Mouse (Mus musculus) neural tube, embryonic 12.5 days (tissue): ENCODE measurements at regions not wholly inside any gene's neighbourhood (a gene's known extent, or its start where the extent isn't known, plus 50 kb on each side); places are given as distances from the start of the nearest gene placed in this dataset.

Experiments
- ATAC-seq: fragments of 200-750 bp; cut with Nextera tagmentation; 2 replicates; pipeline ENCODE4 v1.8.0; 2017; ENCODE audit warnings: low read depth, mild to moderate bottlenecking, moderate TSS enrichment, moderate library complexity; ENCODE audit not compliant: low FRiP score
- H3K27ac ChIP-seq: fragments of 300-500 bp; sonication (generic); 2 replicates; pipeline ENCODE4 v1.5.1; 2016
- H3K27me3 ChIP-seq: fragments of 300-500 bp; sonication (generic); replicated peaks from 2 replicates; pipeline ENCODE4 v1.6.1; 2016; ENCODE audit warnings: mild to moderate bottlenecking
- H3K36me3 ChIP-seq: fragments of 300-500 bp; sonication (generic); 2 replicates; pipeline ENCODE4 v1.6.1; 2016; ENCODE audit warnings: mild to moderate bottlenecking
- H3K4me1 ChIP-seq: fragments of 300-500 bp; sonication (generic); 2 replicates; pipeline ENCODE4 v1.6.1; 2016
- H3K4me2 ChIP-seq: fragments of 300-500 bp; sonication (generic); replicated peaks from 2 replicates; pipeline ENCODE4 v1.6.1; 2016; ENCODE audit warnings: mild to moderate bottlenecking
- H3K4me3 ChIP-seq: fragments of 300-500 bp; sonication (generic); 2 replicates; pipeline ENCODE4 v1.5.1; 2016
- H3K9ac ChIP-seq: fragments of 300-500 bp; sonication (generic); 2 replicates; pipeline ENCODE4 v1.6.1; 2016; ENCODE audit warnings: mild to moderate bottlenecking
- H3K9me3 ChIP-seq: fragments of 300-500 bp; sonication (generic); 2 replicates; pipeline ENCODE4 v1.6.1; 2016; ENCODE audit warnings: mild to moderate bottlenecking
- WGBS: fragments of 180-500 bp; shearing (Covaris S2); methylation state at CpG from one replicate; pipeline ENCODE4 v1.1.7; 2016; 5-methylcytosine and 5-hydroxymethylcytosine counted together

DNA sequence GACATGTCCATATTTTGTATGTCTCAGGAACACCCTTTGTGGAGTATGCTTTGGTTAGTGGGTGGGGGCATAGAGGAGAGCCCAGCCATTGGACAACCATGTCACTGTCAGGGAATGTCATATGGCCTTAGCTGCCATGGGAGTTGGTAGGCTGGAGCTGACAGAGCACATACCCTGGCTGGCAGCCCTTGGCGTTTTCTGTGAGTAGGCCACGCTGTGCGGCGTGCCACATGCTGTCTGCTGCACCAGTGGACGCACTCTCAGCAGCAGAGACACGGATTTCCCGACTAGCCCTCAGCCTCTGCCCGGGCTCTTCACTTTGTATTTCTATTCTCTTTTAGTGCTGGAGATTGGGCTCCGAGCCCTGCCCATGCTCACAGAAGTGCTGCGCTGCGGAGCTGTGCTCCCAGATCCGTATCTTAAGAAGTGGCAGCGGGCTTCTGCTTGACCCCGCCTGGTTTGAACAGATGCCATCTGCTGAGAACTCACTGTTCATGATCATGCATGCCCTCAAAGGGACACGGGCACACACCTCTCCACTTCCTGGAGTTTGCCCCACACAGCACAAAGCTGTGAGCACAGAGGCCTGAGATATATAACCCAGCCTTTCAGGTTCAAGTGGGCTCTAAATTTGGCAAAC lies 160.1 kb downstream of the Sall1 start:
- Histone ChIP-seq H3K4me3 (no peak overlapping the region), H3K4me2 (no peak overlapping the region), H3K27me3 (no peaks in the 10 kb centered on the region), H3K27ac (no peak overlapping the region), H3K9ac (no peak overlapping the region), H3K4me1 (0 out of 2 replicates have a peak, but pooled peaks cover 4% of the 10 kb centered on the region), H3K36me3 (no peaks in the 10 kb centered on the region), H3K9me3 (no peaks in the 10 kb centered on the region)
- 90% methylated on average over 15 of the region's 15 CpGs for WGBS
- ATAC-seq, result no peak

DNA sequence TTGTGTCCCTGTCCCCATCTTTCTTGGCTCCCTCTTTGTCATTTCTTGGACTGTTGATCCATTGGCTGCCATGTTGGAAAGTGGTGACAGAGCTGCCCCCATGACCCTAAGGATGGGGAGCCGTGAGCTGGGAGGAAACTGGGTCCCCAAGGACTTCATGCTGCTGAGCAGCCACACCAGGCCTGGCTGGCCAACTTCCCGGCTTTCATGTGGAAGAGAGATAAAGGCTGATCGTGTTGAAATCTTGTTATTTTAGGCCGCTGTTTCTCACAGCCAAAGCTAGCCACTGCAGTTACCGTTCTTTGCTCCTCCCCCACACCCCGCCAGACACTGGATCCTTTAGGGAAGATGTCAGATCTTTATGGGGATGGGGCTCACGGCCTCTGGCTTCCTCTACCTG lies 164.1 kb downstream of the Sall1 start:
- Histone ChIP-seq H3K4me1 (peaks cover 10% of the 10 kb centered on the region), H3K4me3 (no peak overlapping the region), H3K4me2 (no peak overlapping the region), H3K9me3 (no peaks in the 10 kb centered on the region), H3K27me3 (no peaks in the 10 kb centered on the region), H3K9ac (no peak overlapping the region), H3K36me3 (no peaks in the 10 kb centered on the region), H3K27ac (no peak overlapping the region)
- ATAC-seq, result no peak
- WGBS, result 84% methylated on average over 7 of the region's 7 CpGs

GRCm38 (mm10) chr8:88877921-88878320 lies 166.0 kb downstream of the Sall1 start:
- 43% methylated on average over 10 of the region's 10 CpGs for WGBS
- 0 out of 2 replicates have a peak, but pooled peaks have one; percentile 50 for ATAC-seq
- Histone ChIP-seq H3K36me3 (no peaks in the 10 kb centered on the region), H3K9ac (no peak overlapping the region), H3K9me3 (no peaks in the 10 kb centered on the region), H3K4me1 (peaks cover 10% of the 10 kb centered on the region), H3K27ac (no peak overlapping the region), H3K4me3 (no peak overlapping the region), H3K27me3 (no peaks in the 10 kb centered on the region), H3K4me2 (peak overlapping the region; percentile 8; the same call in 1 of the 2 replicates)

DNA sequence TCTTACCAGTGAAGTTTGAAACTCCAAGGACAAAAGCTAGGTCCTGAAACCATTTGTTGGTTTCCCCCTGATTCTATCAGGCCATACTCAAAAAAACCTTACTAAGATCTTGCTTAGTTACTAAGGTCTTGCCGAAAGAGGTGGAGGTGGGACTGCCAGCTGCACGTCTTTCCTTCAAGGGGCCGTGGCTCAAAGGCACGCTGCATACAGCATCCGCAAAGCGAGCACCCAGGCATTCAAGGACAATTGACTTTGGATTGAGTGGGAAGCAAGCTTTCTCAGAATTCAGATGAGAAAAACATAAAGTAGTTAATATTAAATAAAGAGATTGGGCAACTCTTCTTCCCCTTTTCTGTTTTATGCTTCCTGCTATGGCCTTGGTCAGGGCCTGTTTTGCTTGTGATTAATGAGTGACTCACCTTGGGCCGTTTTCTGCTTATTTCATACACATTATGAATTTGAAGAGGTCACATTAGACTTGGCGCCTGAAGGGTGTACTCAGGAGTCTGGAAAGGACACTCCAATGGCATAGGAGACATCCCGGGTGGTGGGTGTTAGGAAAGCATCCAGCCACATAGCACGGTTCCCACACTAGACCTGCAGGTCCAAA lies 166.1 kb downstream of the Cyld start:
- Histone ChIP-seq H3K4me2 (no peak overlapping the region), H3K9me3 (no peaks in the 10 kb centered on the region), H3K4me1 (no peaks in the 10 kb centered on the region), H3K27ac (no peak overlapping the region), H3K36me3 (no peaks in the 10 kb centered on the region), H3K4me3 (no peak overlapping the region), H3K27me3 (no peaks in the 10 kb centered on the region), H3K9ac (no peak overlapping the region)
- 93% methylated on average over 10 of the region's 10 CpGs for WGBS
- no peak for ATAC-seq

- no peaks in the 10 kb centered on the region for H3K9me3 ChIP-seq
- no peak overlapping the region for H3K4me3 ChIP-seq
- no peak overlapping the region for H3K9ac ChIP-seq
- no peaks in the 10 kb centered on the region for H3K27me3 ChIP-seq
- no peak overlapping the region for H3K27ac ChIP-seq
- peaks cover 10% of the 10 kb centered on the region; the same call in 1 of the 2 replicates for H3K4me1 ChIP-seq
- 83% methylated on average over 2 of the region's 2 CpGs for WGBS
- no peak overlapping the region for H3K4me2 ChIP-seq
- no peaks in the 10 kb centered on the region for H3K36me3 ChIP-seq
- no peak for ATAC-seq
Observed at GRCm38 (mm10) chr8:88857216-88857615, 160.4 kb downstream of the Cyld start.

GRCm38 (mm10) chr8:88853200-88853599 lies 156.4 kb downstream of the Cyld start:
- Histone ChIP-seq H3K27ac (no peak overlapping the region), H3K4me1 (peaks cover 10% of the 10 kb centered on the region; the same call in 1 of the 2 replicates), H3K4me3 (no peak overlapping the region), H3K27me3 (no peaks in the 10 kb centered on the region), H3K9ac (no peak overlapping the region), H3K9me3 (no peaks in the 10 kb centered on the region), H3K4me2 (no peak overlapping the region), H3K36me3 (no peaks in the 10 kb centered on the region)
- WGBS, result 89% methylated on average over 8 of the region's 8 CpGs
- no peak for ATAC-seq

DNA sequence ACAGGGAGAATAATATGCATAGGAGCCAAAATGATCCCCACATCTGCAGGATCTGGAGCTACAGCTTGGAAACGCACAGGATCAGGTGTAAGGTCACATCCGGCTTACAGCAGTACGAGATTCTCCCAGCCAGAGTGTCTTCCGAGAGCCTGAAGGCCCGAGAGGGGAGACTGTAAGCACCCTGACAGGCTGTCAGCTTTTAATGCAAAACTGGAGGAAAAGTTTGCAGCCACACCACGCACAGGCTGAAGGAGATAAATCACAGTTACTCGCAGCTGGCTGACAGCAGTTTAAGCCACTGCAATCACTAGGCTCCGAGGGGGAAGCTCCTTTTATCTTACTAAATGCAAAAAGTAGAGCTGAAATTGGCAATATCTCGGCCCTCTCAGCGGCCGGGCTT lies 149.1 kb downstream of the Cyld start:
- no peak overlapping the region for H3K4me2 ChIP-seq
- H3K27ac ChIP-seq, result no peak overlapping the region
- H3K4me3 ChIP-seq, result no peak overlapping the region
- no peaks in the 10 kb centered on the region for H3K36me3 ChIP-seq
- no peak overlapping the region for H3K9ac ChIP-seq
- peaks cover 6% of the 10 kb centered on the region; the same call in 1 of the 2 replicates for H3K4me1 ChIP-seq
- no peaks in the 10 kb centered on the region for H3K9me3 ChIP-seq
- WGBS, result 49% methylated on average over 11 of the region's 11 CpGs
- no peaks in the 10 kb centered on the region for H3K27me3 ChIP-seq
- ATAC-seq, result no peak

DNA sequence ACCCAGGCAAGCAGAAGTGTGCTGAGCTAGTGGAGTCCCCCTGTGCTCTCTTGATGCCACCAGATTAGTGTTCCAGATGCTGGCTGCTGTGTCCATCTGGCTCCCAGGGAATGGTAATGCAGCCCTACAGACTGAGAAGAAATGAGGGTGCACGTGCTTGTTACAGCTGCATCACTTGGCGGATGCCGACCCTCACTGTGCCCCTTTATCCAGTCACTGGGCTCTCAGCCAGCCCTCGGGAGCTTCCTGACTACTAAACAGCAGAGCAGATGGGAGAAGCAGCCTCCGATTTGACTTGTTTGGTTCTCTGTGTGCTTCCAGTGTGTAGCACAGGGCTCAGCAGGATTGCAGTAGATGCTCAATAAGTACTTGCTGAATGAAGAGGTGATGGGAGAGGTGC lies 147.5 kb downstream of the Cyld start:
- Histone ChIP-seq H3K27me3 (no peaks in the 10 kb centered on the region), H3K4me2 (no peak overlapping the region), H3K4me3 (no peak overlapping the region), H3K36me3 (no peaks in the 10 kb centered on the region), H3K27ac (no peak overlapping the region), H3K9me3 (no peaks in the 10 kb centered on the region), H3K9ac (no peak overlapping the region), H3K4me1 (peaks cover 6% of the 10 kb centered on the region; the same call in 1 of the 2 replicates)
- 0 out of 2 replicates have a peak, but pooled peaks have one; percentile 41 for ATAC-seq
- 46% methylated on average over 5 of the region's 5 CpGs for WGBS

- no peak for ATAC-seq
- no peaks in the 10 kb centered on the region for H3K9me3 ChIP-seq
- H3K4me2 ChIP-seq, result no peak overlapping the region
- H3K4me3 ChIP-seq, result no peak overlapping the region
- no peaks in the 10 kb centered on the region for H3K36me3 ChIP-seq
- peaks cover 6% of the 10 kb centered on the region; the same call in 1 of the 2 replicates for H3K4me1 ChIP-seq
- no peak overlapping the region for H3K27ac ChIP-seq
- WGBS, result 88% methylated on average over 7 of the region's 7 CpGs
- no peak overlapping the region for H3K9ac ChIP-seq
- H3K27me3 ChIP-seq, result peaks cover 5% of the 10 kb centered on the region; the same call in 1 of the 2 replicates
Observed at GRCm38 (mm10) chr8:88842451-88842850, 145.6 kb downstream of the Cyld start.

GRCm38 (mm10) chr8:88840096-88840495 lies 143.3 kb downstream of the Cyld start:
- 63% methylated on average over 5 of the region's 5 CpGs for WGBS
- Histone ChIP-seq H3K4me3 (no peak overlapping the region), H3K27me3 (peaks cover 8% of the 10 kb centered on the region), H3K4me2 (no peak overlapping the region), H3K9me3 (no peaks in the 10 kb centered on the region), H3K36me3 (no peaks in the 10 kb centered on the region), H3K27ac (no peak overlapping the region), H3K9ac (no peak overlapping the region), H3K4me1 (no peaks in the 10 kb centered on the region)
- ATAC-seq, result no peak

DNA sequence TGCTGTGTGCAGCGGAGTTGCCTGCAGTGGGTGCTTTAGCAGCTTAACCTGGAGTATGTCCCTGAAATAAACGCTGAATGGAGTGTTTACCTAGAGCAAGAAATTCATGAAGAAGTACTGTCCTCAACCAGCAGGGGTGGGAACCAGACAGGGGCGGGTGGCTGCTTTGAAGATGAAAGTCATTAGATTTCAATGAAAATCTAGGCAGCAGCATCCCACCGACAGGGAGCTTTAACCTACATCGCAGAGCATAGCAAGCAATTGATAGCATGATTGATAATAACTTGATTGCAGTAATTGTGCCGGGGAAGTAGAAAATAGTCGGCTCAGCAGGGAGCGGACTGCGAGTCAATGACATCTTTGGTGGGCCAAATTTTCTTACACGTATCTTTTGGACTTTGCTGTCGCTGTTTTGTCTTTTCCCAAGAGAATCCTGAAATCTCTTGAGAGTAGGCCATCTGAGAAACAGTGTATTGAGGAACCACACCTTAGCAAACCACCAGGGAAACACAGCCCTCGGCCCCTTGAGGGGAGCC lies 139.0 kb downstream of the Cyld start:
- H3K27ac ChIP-seq, result no peak overlapping the region
- ATAC-seq, result no peak
- H3K4me1 ChIP-seq, result no peaks in the 10 kb centered on the region
- 43% methylated on average over 12 of the region's 12 CpGs for WGBS
- no peak overlapping the region for H3K4me2 ChIP-seq
- peaks cover 8% of the 10 kb centered on the region for H3K27me3 ChIP-seq
- no peaks in the 10 kb centered on the region for H3K9me3 ChIP-seq
- H3K36me3 ChIP-seq, result no peaks in the 10 kb centered on the region
- H3K4me3 ChIP-seq, result no peak overlapping the region
- no peak overlapping the region for H3K9ac ChIP-seq

GRCm38 (mm10) chr8:88825816-88826215 lies 129.0 kb downstream of the Cyld start:
- no peaks in the 10 kb centered on the region for H3K4me1 ChIP-seq
- WGBS, result 77% methylated on average over 5 of the region's 5 CpGs
- ATAC-seq, result no peak
- peaks cover 3% of the 10 kb centered on the region; the same call in 1 of the 2 replicates for H3K9me3 ChIP-seq
- no peaks in the 10 kb centered on the region for H3K36me3 ChIP-seq
- H3K27ac ChIP-seq, result no peak overlapping the region
- H3K27me3 ChIP-seq, result no peaks in the 10 kb centered on the region
- no peak overlapping the region for H3K9ac ChIP-seq
- H3K4me3 ChIP-seq, result no peak overlapping the region
- H3K4me2 ChIP-seq, result no peak overlapping the region
